In the genomic region with DNA sequence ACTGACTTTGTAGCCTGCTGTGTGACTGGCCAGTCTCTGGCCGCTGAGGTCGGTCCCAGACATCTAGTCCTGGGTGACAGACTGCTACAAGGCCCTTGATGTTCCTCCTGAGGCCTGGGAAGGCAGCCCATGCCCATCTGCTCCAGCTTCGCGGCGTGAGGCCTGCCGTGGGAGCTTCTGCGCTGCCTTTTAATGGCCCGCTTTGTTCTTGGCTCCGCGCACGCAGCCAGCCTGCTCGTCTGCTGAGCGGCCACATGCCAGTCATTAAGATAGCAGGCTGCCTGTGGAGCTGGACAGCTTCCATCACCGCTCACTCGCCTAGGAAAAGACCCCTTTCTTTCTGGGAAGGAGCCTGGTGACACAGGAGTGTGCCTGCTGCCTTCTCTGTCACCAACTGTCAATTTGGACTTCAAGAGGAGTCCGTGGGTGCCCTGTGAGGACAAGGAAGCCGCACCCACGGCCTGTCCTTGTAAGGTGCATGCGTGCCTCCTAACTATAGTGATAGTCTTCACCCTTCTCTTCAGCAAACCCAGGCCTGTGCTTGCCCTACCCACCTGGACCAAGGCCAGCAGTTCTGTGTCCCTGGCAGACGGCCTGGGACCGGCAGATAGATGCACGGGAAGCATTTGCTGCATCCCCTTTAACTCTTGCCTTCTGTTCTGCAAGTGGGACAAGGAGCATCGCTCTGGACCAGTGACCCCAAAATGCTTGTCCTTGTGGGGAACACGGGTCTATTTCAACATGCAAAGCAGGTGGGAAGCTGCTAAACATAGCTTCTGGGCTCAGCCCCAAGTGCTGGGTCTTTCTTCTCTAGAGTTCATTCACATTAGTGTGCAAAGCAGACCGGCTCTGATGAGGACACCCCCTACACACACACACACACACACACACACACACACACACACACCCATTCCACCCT, we compare ENCODE assay signal across 8 mouse cellular contexts.
A peak's percentile ranks its signal among the peaks of the same experiment; 100 is the strongest.
DNase-seq lines count a peak whose midpoint lies in the region; ATAC-seq lines count a peak whose summit lies in the region.
"Had no signal": no experiment of that assay in that cellular context is flagged by ENCODE, and none has a peak within 500 bp of the region (broad histone marks: within the 10 kb centered on the region; RNA-seq: fewer than 3 reads in every experiment).

No protein-coding gene starts in this region.

- H3K27me3 ChIP-seq in embryonic facial prominence, embryonic 13.5 days: no peaks in the 10 kb centered on the region
- peaks cover 4% of the 10 kb centered on the region; the same call in 1 of the 2 replicates for H3K27me3 ChIP-seq in heart, embryonic 10.5 days (ENCODE audit: insufficient read depth, poor library complexity, severe bottlenecking)
- H3K27me3 ChIP-seq in kidney, embryonic 15.5 days: no peaks in the 10 kb centered on the region
- H3K27me3 ChIP-seq in limb, embryonic 12.5 days: 0 out of 2 replicates have a peak, but pooled peaks cover 3% of the 10 kb centered on the region

- H3K4me2 ChIP-seq in embryonic facial prominence, embryonic 13.5 days: peak overlapping the region; percentile 21
- H3K4me2 ChIP-seq in kidney, embryonic 15.5 days: no peak overlapping the region
- H3K4me2 ChIP-seq in limb, embryonic 12.5 days: peak overlapping the region; percentile 30

- peak overlapping the region; percentile 23 for H3K9ac ChIP-seq in embryonic facial prominence, embryonic 13.5 days
- H3K9ac ChIP-seq in kidney, embryonic 15.5 days: no peak overlapping the region
- H3K9ac ChIP-seq in limb, embryonic 12.5 days (replicated peaks): no peak overlapping the region
- H3K9ac ChIP-seq: liver, embryonic 14.5 days had no signal

- no peak for ATAC-seq in embryonic facial prominence, embryonic 13.5 days (ENCODE audit: insufficient number of reproducible peaks, insufficient read depth, low FRiP score, low TSS enrichment, low read depth)
- ATAC-seq in kidney, embryonic 15.5 days (replicated peaks; ENCODE audit: low FRiP score): no peak; the same call in 1 of the 2 replicates
- peak; percentile 31; the same call in 1 of the 2 replicates for ATAC-seq in limb, embryonic 12.5 days (ENCODE audit: insufficient number of reproducible peaks, insufficient read depth, low FRiP score, low TSS enrichment, low read depth)

- no peaks in the 10 kb centered on the region for H3K36me3 ChIP-seq in embryonic facial prominence, embryonic 13.5 days
- H3K36me3 ChIP-seq in heart, embryonic 10.5 days: no peaks in the 10 kb centered on the region
- no peaks in the 10 kb centered on the region for H3K36me3 ChIP-seq in kidney, embryonic 15.5 days
- no peaks in the 10 kb centered on the region for H3K36me3 ChIP-seq in limb, embryonic 12.5 days

- WGBS in embryonic facial prominence, embryonic 13.5 days: 35% methylated on average over 25 of the region's 25 CpGs
- 20% methylated on average over 25 of the region's 25 CpGs for WGBS in heart, embryonic 10.5 days
- 37% methylated on average over 25 of the region's 25 CpGs for WGBS in kidney, embryonic 15.5 days
- WGBS in limb, embryonic 12.5 days: 34% methylated on average over 25 of the region's 25 CpGs

- H3K4me3 ChIP-seq in embryonic facial prominence, embryonic 13.5 days: no peak overlapping the region
- H3K4me3 ChIP-seq in heart, embryonic 10.5 days: peak overlapping the region; percentile 16; the same call in 1 of the 2 replicates
- H3K4me3 ChIP-seq in kidney, embryonic 15.5 days (replicated peaks): no peak overlapping the region
- H3K4me3 ChIP-seq in limb, embryonic 12.5 days (replicated peaks): no peak overlapping the region

- H3K4me1 ChIP-seq in embryonic facial prominence, embryonic 13.5 days: peaks cover 15% of the 10 kb centered on the region
- H3K4me1 ChIP-seq in heart, embryonic 10.5 days: peaks cover 23% of the 10 kb centered on the region
- peaks cover 17% of the 10 kb centered on the region for H3K4me1 ChIP-seq in kidney, embryonic 15.5 days
- peaks cover 10% of the 10 kb centered on the region for H3K4me1 ChIP-seq in limb, embryonic 12.5 days (replicated peaks)

- 0 out of 2 replicates have a peak, but pooled peaks cover 7% of the 10 kb centered on the region for H3K9me3 ChIP-seq in embryonic facial prominence, embryonic 13.5 days
- 0 out of 2 replicates have a peak, but pooled peaks cover 5% of the 10 kb centered on the region for H3K9me3 ChIP-seq in heart, embryonic 10.5 days
- H3K9me3 ChIP-seq in kidney, embryonic 15.5 days (replicated peaks): no peaks in the 10 kb centered on the region
- H3K9me3 ChIP-seq in limb, embryonic 12.5 days: no peaks in the 10 kb centered on the region

- peak overlapping the region; percentile 74 for H3K27ac ChIP-seq in embryonic facial prominence, embryonic 13.5 days
- peak overlapping the region; percentile 88 for H3K27ac ChIP-seq in heart, embryonic 10.5 days
- H3K27ac ChIP-seq in kidney, embryonic 15.5 days: peak overlapping the region; percentile 9; the same call in 1 of the 2 replicates
- H3K27ac ChIP-seq in limb, embryonic 12.5 days: peak overlapping the region; percentile 76
- H3K27ac ChIP-seq: liver, embryonic 14.5 days had no signal

- DNase-seq in brain, embryonic 18.5 days (ENCODE audit: low read depth, low spot score): peak; percentile 85
- peak; percentile 90 for DNase-seq in heart, embryonic 10.5 days (ENCODE audit: low spot score)
- peak; percentile 72 for DNase-seq in neural tube, embryonic 10.5 days (ENCODE audit: extremely low spot score, low spot score)
- peak; percentile 34 for DNase-seq in urinary bladder, adult 2 months (ENCODE audit: low spot score)

Comparison
In these comparisons a context has a peak if more than half of its experiments do, and no peak if none do; other contexts are left out.
1. DNase-seq: peak in every context shown above with its lines; median percentile 90 in heart, embryonic 10.5 days; 85 in brain, embryonic 18.5 days; 72 in neural tube, embryonic 10.5 days; 34 in urinary bladder, adult 2 months.
2. H3K27ac ChIP-seq: peak in every context shown above with its lines; median percentile 88 in heart, embryonic 10.5 days; 76 in limb, embryonic 12.5 days; 74 in embryonic facial prominence, embryonic 13.5 days; 9 in kidney, embryonic 15.5 days.